8 mouse cellular contexts compared by ENCODE assay signal in genomic region chr8:106022483-106022882, GRCm38 (mm10). TPM values are rescaled to one million over a fixed set of nuclear protein-coding genes. Genes with fewer than 3 reads are reported as not detected.
DNase-seq lines count a peak whose midpoint lies in the region; ATAC-seq lines count a peak whose summit lies in the region.
"Had no signal": no experiment of that assay in that cellular context is flagged by ENCODE, and none has a peak within 500 bp of the region (broad histone marks: within the 10 kb centered on the region; RNA-seq: fewer than 3 reads in every experiment).

No protein-coding gene starts in this region.

- no peaks in the 10 kb centered on the region for H3K4me1 ChIP-seq in forebrain, embryonic 16.5 days (replicated peaks; ENCODE audit: control insufficient read depth, insufficient read depth, low read length)
- H3K4me1 ChIP-seq in hindbrain, embryonic 15.5 days (replicated peaks): no peaks in the 10 kb centered on the region
- no peaks in the 10 kb centered on the region for H3K4me1 ChIP-seq in midbrain, embryonic 10.5 days

- H3K36me3 ChIP-seq in forebrain, embryonic 16.5 days (ENCODE audit: control insufficient read depth, insufficient read depth): no peaks in the 10 kb centered on the region
- H3K36me3 ChIP-seq in hindbrain, embryonic 15.5 days: peaks cover 8% of the 10 kb centered on the region; the same call in 1 of the 2 replicates
- H3K36me3 ChIP-seq in midbrain, embryonic 10.5 days: peaks cover 37% of the 10 kb centered on the region

- no peak overlapping the region for H3K9ac ChIP-seq in forebrain, embryonic 16.5 days (replicated peaks; ENCODE audit: low read depth, low read length)
- H3K9ac ChIP-seq in hindbrain, embryonic 15.5 days: no peak overlapping the region

- H3K27me3 ChIP-seq in forebrain, embryonic 16.5 days (replicated peaks; ENCODE audit: control insufficient read depth, insufficient read depth, low read length): no peaks in the 10 kb centered on the region
- H3K27me3 ChIP-seq in hindbrain, embryonic 15.5 days: no peaks in the 10 kb centered on the region
- H3K27me3 ChIP-seq in midbrain, embryonic 10.5 days (ENCODE audit: low read depth, poor library complexity, severe bottlenecking): no peaks in the 10 kb centered on the region

- peak; percentile 73 for ATAC-seq in forebrain, embryonic 16.5 days
- peak; percentile 61; the same call in 1 of the 2 replicates for ATAC-seq in hindbrain, embryonic 15.5 days (ENCODE audit: low FRiP score, low read depth)

- peak; percentile 39 for DNase-seq in WW6 (ENCODE audit: low read depth, low spot score)
- peak; percentile 70 for DNase-seq in cerebellum, adult 11-12 months
- peak; percentile 41 to 58 for DNase-seq in left cerebral cortex, adult 8-10 months (ENCODE audit: low spot score in 2 of 2)
- peak; percentile 66 for DNase-seq in midbrain, embryonic 10.5 days (ENCODE audit: low spot score)
- peak; percentile 69 for DNase-seq in spleen, adult 12 weeks (ENCODE audit: low spot score)

- H3K4me2 ChIP-seq in forebrain, embryonic 16.5 days (ENCODE audit: low read length): no peak overlapping the region
- H3K4me2 ChIP-seq in hindbrain, embryonic 15.5 days: no peak overlapping the region

- no peak overlapping the region for H3K4me3 ChIP-seq in forebrain, embryonic 16.5 days (replicated peaks; ENCODE audit: low read length)
- H3K4me3 ChIP-seq in hindbrain, embryonic 15.5 days: no peak overlapping the region
- H3K4me3 ChIP-seq in midbrain, embryonic 10.5 days: no peak overlapping the region
- H3K4me3 ChIP-seq: myocyte had no signal

- H3K9me3 ChIP-seq in forebrain, embryonic 16.5 days (ENCODE audit: control insufficient read depth, low read length): no peaks in the 10 kb centered on the region
- H3K9me3 ChIP-seq in hindbrain, embryonic 15.5 days: no peaks in the 10 kb centered on the region
- no peaks in the 10 kb centered on the region for H3K9me3 ChIP-seq in midbrain, embryonic 10.5 days (replicated peaks)

- H3K27ac ChIP-seq in forebrain, embryonic 16.5 days (ENCODE audit: low read length): no peak overlapping the region
- H3K27ac ChIP-seq in hindbrain, embryonic 15.5 days (replicated peaks): no peak overlapping the region
- H3K27ac ChIP-seq in midbrain, embryonic 10.5 days (replicated peaks): no peak overlapping the region

RNA-seq across cellular contexts. Expression of gene Ddx28, which starts 10.8 kb away (rescaled TPM):
- polyA plus RNA-seq in forebrain, embryonic 16.5 days (2015; fragmentation: Nextera tagmentation; extraction: Ambion mirVana): 20.3 and 22.8 TPM in 2 replicates
- polyA plus RNA-seq in hindbrain, embryonic 15.5 days (2015; fragmentation: Nextera tagmentation; extraction: Ambion mirVana): 20.0 and 20.9 TPM in 2 replicates
- total RNA-seq in left cerebral cortex, adult 8-10 months (2022): 10 to 100 TPM; 13.9 to 16.8 (median 14.8) TPM
- 22.6 and 23.0 TPM in 2 replicates for polyA plus RNA-seq in midbrain, embryonic 10.5 days (2016; fragmentation: Nextera tagmentation; extraction: Ambion mirVana)

RNA-seq across cellular contexts. Expression of gene Dpep2nb, which starts 16.7 kb away (rescaled TPM):
- polyA plus RNA-seq in forebrain, embryonic 16.5 days (2015; fragmentation: Nextera tagmentation; extraction: Ambion mirVana): not detected in 2 replicates
- 0.20 TPM in 1 of 2 replicates, not detected in the other for polyA plus RNA-seq in hindbrain, embryonic 15.5 days (2015; fragmentation: Nextera tagmentation; extraction: Ambion mirVana)
- total RNA-seq in left cerebral cortex, adult 8-10 months (2022): under 1 TPM in 1 of 4 experiments, not detected in 3; 0.57 TPM
- 0.17 TPM in 1 of 2 replicates, not detected in the other for polyA plus RNA-seq in midbrain, embryonic 10.5 days (2016; fragmentation: Nextera tagmentation; extraction: Ambion mirVana)
- polyA plus RNA-seq: myocyte had no signal

RNA-seq across cellular contexts. Expression of gene Dus2, which starts 31.3 kb away (rescaled TPM):
- polyA plus RNA-seq in forebrain, embryonic 16.5 days (2015; fragmentation: Nextera tagmentation; extraction: Ambion mirVana): 22.3 and 25.8 TPM in 2 replicates
- 27.2 and 29.6 TPM in 2 replicates for polyA plus RNA-seq in hindbrain, embryonic 15.5 days (2015; fragmentation: Nextera tagmentation; extraction: Ambion mirVana)
- total RNA-seq in left cerebral cortex, adult 8-10 months (2022): 10 to 100 TPM; 18.0 to 23.1 (median 20.5) TPM
- polyA plus RNA-seq in midbrain, embryonic 10.5 days (2016; fragmentation: Nextera tagmentation; extraction: Ambion mirVana): 21.4 and 21.5 TPM in 2 replicates

RNA-seq across cellular contexts. Expression of gene Nfatc3, which starts 36.2 kb away (rescaled TPM):
- 3.2 and 5.3 TPM in 2 replicates for polyA plus RNA-seq in forebrain, embryonic 16.5 days (2015; fragmentation: Nextera tagmentation; extraction: Ambion mirVana)
- 3.0 and 3.7 TPM in 2 replicates for polyA plus RNA-seq in hindbrain, embryonic 15.5 days (2015; fragmentation: Nextera tagmentation; extraction: Ambion mirVana)
- 10 to 100 TPM; 12.9 to 15.5 (median 14.7) TPM for total RNA-seq in left cerebral cortex, adult 8-10 months (2022)
- polyA plus RNA-seq in midbrain, embryonic 10.5 days (2016; fragmentation: Nextera tagmentation; extraction: Ambion mirVana): 5.3 and 5.9 TPM in 2 replicates

RNA-seq across cellular contexts. Expression of gene Dpep3, which starts 43.3 kb away (rescaled TPM):
- polyA plus RNA-seq in forebrain, embryonic 16.5 days (2015; fragmentation: Nextera tagmentation; extraction: Ambion mirVana): not detected in 2 replicates
- not detected in 2 replicates for polyA plus RNA-seq in hindbrain, embryonic 15.5 days (2015; fragmentation: Nextera tagmentation; extraction: Ambion mirVana)
- total RNA-seq in left cerebral cortex, adult 8-10 months (2022): under 1 TPM in 1 of 4 experiments, not detected in 3; 0.23 TPM
- not detected in 2 replicates for polyA plus RNA-seq in midbrain, embryonic 10.5 days (2016; fragmentation: Nextera tagmentation; extraction: Ambion mirVana)
- polyA plus RNA-seq: myocyte had no signal
